Mouse (Mus musculus): Measurements from ENCODE around the gene Kansl2.

DNA sequence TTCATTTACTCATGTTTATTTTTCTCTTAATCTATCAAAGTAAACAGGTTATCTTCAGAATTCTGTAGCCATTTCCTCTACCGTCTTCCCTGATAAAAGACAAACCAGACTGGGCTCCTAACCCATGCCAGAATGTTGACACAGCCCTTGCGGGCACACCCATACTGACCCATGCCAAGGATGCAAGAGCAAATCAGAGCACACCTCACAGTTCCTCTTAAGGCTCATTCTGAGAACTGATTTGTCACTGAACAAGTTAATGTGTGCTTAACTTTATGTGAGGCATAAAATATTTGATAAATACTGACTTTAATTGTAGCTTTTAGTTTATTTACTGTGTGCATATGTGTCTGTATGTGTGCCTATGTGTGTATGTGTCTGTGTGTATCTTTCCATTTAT lies 42.7 kb downstream of the Kansl2 start:
- TF ChIP-seq CTCF (IDR thresholded peaks at IDR 0.05; ENCODE audit: control insufficient read depth, insufficient read depth, insufficient read length) (no peak), MYOD1 (IDR thresholded peaks at IDR 0.05; ENCODE audit: control insufficient read depth, insufficient read length, low read depth) (no peak)

All from C2C12 (cell line).